Mouse (Mus musculus): ENCODE measurements at regions not wholly inside any gene's neighbourhood (a gene's known extent, or its start where the extent isn't known, plus 50 kb on each side); places are given as distances from the start of the nearest gene placed in this dataset.

- DNase-seq: no peak
Observed at GRCm38 (mm10) chr11:57958233-57958632, 50.6 kb upstream of the Larp1 start.

GRCm38 (mm10) chr11:57956909-57957308, 52.0 kb upstream of the Larp1 start:
- DNase-seq: no peak

DNA sequence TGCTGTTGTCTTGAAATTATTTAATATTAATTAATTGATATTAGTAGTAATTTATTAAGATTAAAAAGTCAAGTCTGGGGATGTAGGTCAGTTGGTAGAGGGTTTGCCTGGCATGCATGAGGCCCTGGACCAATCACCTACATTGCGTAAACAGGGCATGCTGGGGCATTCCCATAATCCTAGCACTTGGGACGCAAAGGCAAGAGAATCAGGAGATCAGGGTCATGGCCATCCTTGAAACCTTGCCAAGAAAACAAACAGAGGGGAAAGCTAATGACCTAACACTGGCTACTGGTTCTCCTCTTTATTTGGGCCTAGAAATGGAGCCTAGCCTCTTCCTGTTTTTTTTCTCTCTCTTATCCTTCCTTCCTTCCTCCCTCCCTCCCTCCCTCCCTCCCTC, 52.8 kb upstream of the Larp1 start:
- no peak for DNase-seq

DNA sequence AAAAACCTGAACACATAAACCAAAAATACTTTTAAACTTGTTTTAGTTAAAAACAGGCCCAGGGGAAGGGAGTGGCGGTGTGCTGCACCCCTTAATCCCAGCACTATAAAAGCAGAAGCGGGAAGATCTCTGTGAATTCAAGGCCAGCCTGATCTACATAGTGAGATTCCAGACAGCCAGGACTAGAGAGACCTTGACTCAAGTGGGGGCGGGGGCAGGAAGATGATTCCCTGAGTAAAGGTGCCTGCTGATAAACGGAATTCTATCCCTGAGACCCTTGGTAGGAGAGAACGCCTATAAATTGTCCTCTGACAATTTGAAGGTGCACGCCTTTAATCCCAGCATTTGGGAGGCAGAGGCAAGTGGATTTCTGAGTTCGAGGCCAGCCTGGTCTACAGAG, 53.4 kb upstream of the Larp1 start:
- no peak for DNase-seq

DNA sequence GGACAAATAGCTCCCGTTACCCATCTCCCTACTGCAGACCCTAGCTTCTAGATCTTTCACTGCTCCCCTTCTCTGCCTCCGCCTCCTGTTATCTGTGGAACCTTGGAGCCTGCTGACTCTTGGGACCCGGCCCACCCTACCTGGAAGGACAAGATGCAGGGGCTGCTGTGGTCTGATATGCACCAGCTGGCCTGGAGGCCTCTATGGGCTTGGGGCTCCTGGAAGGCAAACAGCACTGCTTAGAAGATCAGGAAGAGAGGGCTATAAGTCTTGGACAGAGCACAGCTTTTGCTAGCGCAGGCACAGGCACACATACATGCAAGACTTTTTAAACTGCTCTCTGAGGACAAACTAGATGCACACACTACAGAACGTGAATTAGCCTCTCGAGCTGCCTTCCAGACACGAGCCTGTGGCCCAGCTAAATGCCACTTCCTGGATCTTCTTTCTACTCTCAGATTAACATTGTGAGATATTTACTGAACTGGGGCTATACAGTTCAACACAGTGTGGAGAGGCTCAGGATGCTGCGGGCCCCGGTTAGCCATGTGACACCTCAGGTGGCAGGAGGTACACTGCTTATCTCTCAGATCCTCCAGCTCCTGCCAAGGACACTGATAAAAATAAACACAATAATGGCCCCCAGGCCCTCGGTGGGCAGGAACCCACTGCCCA, 54.2 kb upstream of the Larp1 start:
- DNase-seq: no peak

GRCm38 (mm10) chr11:57953694-57954093, 55.2 kb upstream of the Larp1 start:
- DNase-seq: no peak

DNA sequence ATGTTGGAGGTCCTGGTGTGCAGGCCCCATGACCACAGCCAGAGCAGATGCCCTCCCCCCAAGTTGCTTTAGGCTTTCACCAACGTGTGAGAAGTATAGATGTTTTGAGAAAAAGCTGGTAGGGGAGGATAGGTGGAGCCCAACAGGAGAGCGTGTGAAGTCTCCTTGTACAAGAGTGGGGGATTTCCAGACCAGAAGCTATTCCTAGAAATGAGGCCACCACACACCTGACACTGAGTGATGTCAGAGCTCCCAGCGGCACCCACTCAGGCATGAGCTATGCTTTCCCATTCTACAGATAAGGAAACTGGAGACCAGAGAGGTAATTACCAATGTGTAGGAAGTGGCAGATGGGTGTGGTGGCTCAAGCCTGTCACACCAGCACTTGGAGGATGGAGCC, 56.2 kb upstream of the Larp1 start:
- no peak for DNase-seq

DNA sequence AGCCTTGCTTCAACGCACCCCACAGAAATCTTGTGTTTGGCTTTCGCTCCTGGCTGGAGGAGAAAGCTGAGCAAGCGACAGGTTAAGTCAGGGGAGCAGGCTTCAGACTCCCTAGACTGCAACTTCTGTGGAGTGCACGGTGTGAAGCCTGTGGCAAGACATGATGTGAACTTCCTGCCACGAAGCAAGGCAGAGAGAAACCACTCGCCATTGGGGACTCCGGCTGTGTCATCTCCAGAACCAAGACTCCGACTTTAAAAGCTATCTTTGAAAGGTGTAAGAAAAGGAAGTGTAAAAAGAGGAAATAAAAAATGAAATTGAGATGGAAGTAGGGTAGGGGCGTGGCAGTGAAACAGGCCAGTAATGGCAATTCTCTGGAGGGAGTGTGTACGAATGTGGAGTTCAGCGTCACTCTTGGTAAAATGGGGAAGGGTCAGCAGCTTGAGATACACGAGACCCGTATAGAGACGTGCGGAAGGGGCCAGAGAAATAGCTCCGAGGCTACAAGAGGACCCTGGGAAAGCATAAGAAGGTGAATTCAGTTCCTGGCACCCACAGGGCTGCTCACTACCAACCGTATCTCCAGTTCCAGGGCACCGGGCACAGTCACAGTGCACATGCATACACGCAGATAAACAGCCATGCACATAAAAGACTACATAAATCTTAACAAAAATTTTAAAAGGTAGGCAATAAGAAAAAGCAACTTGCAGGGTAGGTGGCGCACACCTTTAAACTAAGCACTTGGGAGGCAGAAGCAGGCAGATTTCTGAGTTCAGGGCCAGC, 57.1 kb upstream of the Larp1 start:
- DNase-seq: no peak

DNA sequence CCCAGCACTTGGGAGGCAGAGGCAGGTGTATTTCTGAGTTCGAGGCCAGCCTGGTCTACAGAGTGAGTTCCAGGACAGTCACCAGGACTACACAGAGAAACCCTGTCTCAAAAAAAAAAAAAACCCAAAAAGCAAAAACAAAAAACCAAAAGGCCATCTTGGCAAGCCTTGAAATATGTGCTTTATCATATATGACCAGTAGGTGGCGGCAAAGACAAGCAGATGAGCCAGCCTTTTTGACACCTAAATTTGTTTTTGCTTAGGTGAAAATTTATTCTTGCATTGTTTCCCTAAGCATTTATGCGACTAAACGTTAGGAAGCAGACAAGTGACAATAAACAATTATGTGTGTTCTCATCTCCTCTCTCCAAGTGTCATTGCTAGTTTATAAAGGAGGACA, 57.9 kb upstream of the Larp1 start:
- peak; percentile 25 to 55 for DNase-seq

DNA sequence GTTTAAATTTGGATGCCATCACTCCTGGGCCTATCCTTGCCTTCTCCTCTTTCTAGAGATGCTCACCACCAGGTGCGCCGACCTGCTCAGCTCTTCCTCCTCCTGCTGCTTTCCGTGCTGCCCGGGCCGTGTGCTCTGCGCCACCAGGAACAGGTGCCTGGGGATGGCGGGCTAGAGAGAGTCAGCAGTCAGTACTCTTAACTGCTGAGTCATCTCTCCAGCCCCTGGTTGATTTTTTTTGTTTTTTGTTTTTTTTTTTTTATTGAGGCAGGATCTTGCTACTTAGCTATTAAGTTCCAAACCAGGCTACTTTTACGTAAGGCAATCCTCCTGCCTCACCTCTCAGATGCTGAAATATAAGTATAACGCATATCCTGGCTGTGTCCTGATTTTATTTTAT, 59.8 kb upstream of the Larp1 start:
- DNase-seq: no peak

DNA sequence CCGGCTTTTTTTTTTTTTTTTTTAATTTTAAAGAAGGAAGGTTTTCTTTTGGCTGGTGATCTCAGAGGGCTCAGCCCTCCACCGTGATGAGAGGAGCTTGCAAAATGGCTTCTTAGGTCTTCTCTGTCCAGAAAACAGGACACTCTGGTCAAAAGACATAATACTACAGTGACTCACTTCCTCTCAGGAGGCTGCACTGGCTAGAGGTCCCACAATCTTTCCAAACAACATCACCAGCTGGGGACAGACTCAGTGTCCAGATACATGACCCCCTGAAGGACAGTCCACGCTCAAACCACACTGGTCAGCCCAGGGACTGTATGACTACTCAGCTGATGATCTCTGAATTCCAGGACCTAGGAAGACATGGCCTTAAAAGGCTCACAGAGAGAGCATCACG, 61.5 kb upstream of the Larp1 start:
- DNase-seq: no peak

- peak; percentile 88 to 92 for DNase-seq
Observed at GRCm38 (mm10) chr11:57934391-57934850, 74.4 kb upstream of the Larp1 start.

- DNase-seq: no peak
Observed at GRCm38 (mm10) chr11:57933065-57933464, 75.8 kb upstream of the Larp1 start.

GRCm38 (mm10) chr11:57929506-57929905, 79.4 kb upstream of the Larp1 start:
- DNase-seq: no peak

DNA sequence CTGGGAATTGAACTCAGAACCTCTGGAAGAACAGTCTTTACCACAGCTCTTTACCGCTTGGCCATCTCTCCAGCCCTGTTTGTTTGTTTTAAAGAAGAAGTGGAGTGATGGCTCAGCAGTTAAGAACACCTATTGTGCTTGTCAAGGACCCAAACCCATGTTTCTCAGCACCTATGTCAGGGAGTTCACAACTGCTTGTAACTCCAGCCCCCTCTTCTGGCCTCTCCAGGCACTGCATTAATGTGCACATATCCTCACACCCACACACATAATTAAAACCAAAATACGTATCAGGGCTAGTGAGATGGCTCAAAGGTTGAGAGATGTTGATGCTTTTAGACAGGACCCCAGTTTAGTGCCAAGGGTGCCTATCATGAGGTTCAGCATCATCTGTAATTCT, 87.6 kb upstream of the Hand1 start:
- no peak for DNase-seq

- DNase-seq: no peak
Observed at GRCm38 (mm10) chr11:57918447-57919059, 85.9 kb upstream of the Hand1 start.

GRCm38 (mm10) chr11:57917974-57918373, 85.4 kb upstream of the Hand1 start:
- DNase-seq: no peak

GRCm38 (mm10) chr11:57916016-57916415, 83.4 kb upstream of the Hand1 start:
- DNase-seq: no peak

DNA sequence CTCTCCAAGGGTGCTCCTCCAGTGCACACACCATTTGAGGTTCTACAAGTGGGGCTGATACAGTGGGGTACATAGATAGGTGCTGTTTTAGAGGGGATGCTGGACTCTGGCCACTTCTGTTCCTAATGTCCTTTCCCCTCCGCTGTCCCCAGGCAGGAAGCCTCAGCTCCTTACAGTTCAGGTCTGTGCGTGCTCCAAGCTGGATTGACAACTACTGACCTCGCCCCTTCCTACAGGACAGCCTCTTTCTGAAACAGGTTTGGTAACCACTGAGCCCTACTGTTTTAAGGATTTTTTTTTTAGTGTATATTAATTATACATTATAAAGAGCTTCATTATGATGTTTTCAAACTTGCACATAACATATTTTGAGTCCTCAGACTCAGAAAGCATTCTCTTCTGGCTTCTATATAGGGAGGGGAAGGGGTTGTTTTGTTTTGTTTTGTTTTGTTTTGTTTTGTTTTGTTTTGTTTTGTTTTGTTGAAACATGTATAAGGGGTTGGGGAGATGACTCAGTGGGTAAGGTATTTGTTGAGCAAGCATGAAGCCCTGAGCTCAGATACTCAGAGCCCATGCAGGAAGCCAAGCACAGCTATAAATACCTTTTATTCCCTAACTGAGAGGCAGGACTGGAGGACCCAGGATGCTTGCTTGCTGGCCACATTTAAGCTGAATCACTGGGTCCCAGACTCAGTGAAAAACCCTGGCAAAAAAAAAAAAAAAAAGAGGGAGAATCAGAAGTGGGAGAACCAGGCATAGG, 81.4 kb upstream of the Hand1 start:
- no peak for DNase-seq

DNA sequence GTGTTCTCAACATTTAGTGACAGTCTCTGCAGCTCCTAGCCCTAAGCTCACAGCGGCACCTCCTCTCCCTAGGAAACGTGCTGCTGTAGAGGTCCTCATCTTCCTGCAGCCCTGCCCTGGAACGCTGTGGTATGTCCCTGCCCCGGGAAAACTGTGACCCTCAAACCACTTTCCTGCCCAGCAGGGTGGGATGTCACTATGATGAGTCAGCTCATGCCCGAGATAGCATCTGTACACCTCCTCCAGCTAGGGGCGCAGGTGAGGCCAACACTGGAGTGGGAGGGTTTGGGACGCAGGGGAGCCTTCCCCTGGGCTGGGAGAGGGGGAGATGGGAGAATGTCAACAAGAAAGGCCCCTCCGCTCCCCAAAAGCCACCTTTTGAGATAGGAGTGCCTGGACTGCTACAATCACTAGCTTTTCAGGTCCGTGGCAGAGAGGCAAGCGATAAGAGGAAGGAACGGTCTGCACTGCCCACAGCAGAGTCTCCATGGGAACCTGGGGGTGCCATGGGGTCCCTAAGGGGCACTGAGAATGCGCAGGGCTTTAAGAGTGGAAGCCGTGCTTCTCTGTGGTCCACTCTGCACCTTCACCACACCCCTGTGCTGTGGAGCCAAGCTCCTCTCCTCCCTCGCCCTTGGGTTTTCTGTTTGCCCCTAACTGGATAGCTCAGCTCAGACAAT, 80.5 kb upstream of the Hand1 start:
- no peak for DNase-seq

- no peak for DNase-seq
Observed at GRCm38 (mm10) chr11:57911698-57912283, 79.2 kb upstream of the Hand1 start.

DNA sequence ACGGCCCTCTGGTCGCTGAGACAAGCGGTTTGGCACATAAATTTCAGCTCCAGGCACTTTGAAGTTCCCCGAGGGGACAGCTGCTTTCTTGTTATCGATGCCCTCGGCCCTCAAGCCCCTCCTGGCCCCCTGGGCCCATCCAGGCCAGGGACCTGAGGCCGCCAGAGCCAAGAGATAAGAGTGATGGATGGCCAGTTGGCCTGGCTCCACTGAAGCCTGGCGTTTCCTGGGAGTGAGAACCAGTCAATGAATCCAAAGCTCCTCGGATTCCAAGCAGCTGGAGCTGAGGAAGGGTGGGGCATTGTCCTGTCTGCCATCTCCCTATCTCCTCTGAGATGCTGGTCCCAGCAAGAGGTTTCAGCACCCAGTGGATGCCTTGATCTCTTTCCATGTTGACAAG, 71.6 kb upstream of the Hand1 start:
- DNase-seq: no peak
